Mouse (Mus musculus) embryonic facial prominence, embryonic 10.5 days (tissue): ENCODE results near the gene Lama2. TPM values are rescaled to one million over a fixed set of nuclear protein-coding genes. Genes with fewer than 3 reads are reported as not detected.

ENCODE experiments used
- DNase-seq: peaks from one replicate; pipeline ENCODE4 v3.0.0-alpha.2; 2017; ENCODE audit warnings: low spot score
- H3K27ac ChIP-seq: fragments of 300-500 bp; sonication (generic); replicated peaks from 2 replicates; pipeline ENCODE4 v1.5.1; 2016; ENCODE audit warnings: mild to moderate bottlenecking
- H3K27me3 ChIP-seq: fragments of 300-500 bp; sonication (generic); replicated peaks from 2 replicates; pipeline ENCODE4 v1.6.1; 2016; ENCODE audit warnings: low read depth, mild to moderate bottlenecking; ENCODE audit not compliant: poor library complexity, severe bottlenecking
- H3K36me3 ChIP-seq: fragments of 300-500 bp; sonication (generic); replicated peaks from 2 replicates; pipeline ENCODE4 v1.6.1; 2016; ENCODE audit warnings: mild to moderate bottlenecking, moderate library complexity
- H3K4me1 ChIP-seq: fragments of 300-500 bp; sonication (generic); 2 replicates; pipeline ENCODE4 v1.6.1; 2016
- H3K4me3 ChIP-seq: fragments of 300-500 bp; sonication (generic); 2 replicates; pipeline ENCODE4 v1.5.1; 2016; ENCODE audit warnings: mild to moderate bottlenecking, moderate library complexity
- H3K9me3 ChIP-seq: fragments of 300-500 bp; sonication (generic); 2 replicates; pipeline ENCODE4 v1.6.1; 2016; ENCODE audit warnings: mild to moderate bottlenecking
- WGBS: fragments of 180-500 bp; shearing (Covaris S2); methylation state at CpG from one replicate; pipeline ENCODE4 v1.1.7; 2016; 5-methylcytosine and 5-hydroxymethylcytosine counted together
- polyA plus RNA-seq: library from polyadenylated mRNA; unstranded; fragments of >200 nt; fragmentation: Nextera tagmentation; extraction: Ambion mirVana; gene quantifications from 2 replicates; pipeline ENCODE4 v1.2.1, GENCODE M21; 2016

Lama2 gene
- 7.3 and 9.6 TPM in 2 replicates for polyA plus RNA-seq

- Histone ChIP-seq H3K27me3 (no peaks in the 10 kb centered on the region), H3K4me3 (no peak within 1 kb of the TSS), H3K36me3 (no peaks in the 10 kb centered on the region), H3K27ac (no peak within 1 kb of the TSS), H3K9me3 (no peaks in the 10 kb centered on the region), H3K4me1 (peaks cover 21% of the 10 kb centered on the region)
- no peak for DNase-seq
- WGBS: 94% methylated on average over 3 of the region's 3 CpGs
Measured at GRCm38 (mm10) chr10:27619658-27620057, at the start of gene Lama2. Lama2 (minus strand) TSS chr10:27619758.

- DNase-seq: no peak
- Histone ChIP-seq H3K4me3 (no peak overlapping the region), H3K9me3 (no peaks in the 10 kb centered on the region), H3K4me1 (no peaks in the 10 kb centered on the region), H3K36me3 (no peaks in the 10 kb centered on the region), H3K27ac (no peak overlapping the region), H3K27me3 (no peaks in the 10 kb centered on the region)
- WGBS: 85% methylated on average over 1 of the region's 1 CpGs
Measured at GRCm38 (mm10) chr10:27664391-27664790, 44.8 kb upstream of the Lama2 start.

- Histone ChIP-seq H3K27me3 (no peaks in the 10 kb centered on the region), H3K4me1 (no peaks in the 10 kb centered on the region), H3K36me3 (no peaks in the 10 kb centered on the region), H3K4me3 (no peak overlapping the region), H3K27ac (no peak overlapping the region), H3K9me3 (no peaks in the 10 kb centered on the region)
- WGBS: 71% methylated on average over 1 of the region's 1 CpGs
- DNase-seq: no peak
Measured at GRCm38 (mm10) chr10:27663396-27663795, 43.8 kb upstream of the Lama2 start.

GRCm38 (mm10) chr10:27654164-27654563, 34.6 kb upstream of the Lama2 start:
- Histone ChIP-seq H3K27ac (no peak overlapping the region), H3K27me3 (no peaks in the 10 kb centered on the region), H3K4me3 (no peak overlapping the region), H3K9me3 (no peaks in the 10 kb centered on the region), H3K4me1 (peaks cover 6% of the 10 kb centered on the region; the same call in 1 of the 2 replicates), H3K36me3 (no peaks in the 10 kb centered on the region)
- DNase-seq: no peak
- WGBS: 95% methylated on average over 4 of the region's 4 CpGs

- Histone ChIP-seq H3K9me3 (no peaks in the 10 kb centered on the region), H3K4me1 (peaks cover 6% of the 10 kb centered on the region; the same call in 1 of the 2 replicates), H3K27ac (no peak overlapping the region), H3K27me3 (no peaks in the 10 kb centered on the region), H3K4me3 (no peak overlapping the region), H3K36me3 (no peaks in the 10 kb centered on the region)
- 64% methylated on average over 8 of the region's 8 CpGs for WGBS
- DNase-seq: peak; percentile 21
Measured at GRCm38 (mm10) chr10:27652694-27653335, 33.3 kb upstream of the Lama2 start.

GRCm38 (mm10) chr10:27635721-27636120, 16.2 kb upstream of the Lama2 start:
- DNase-seq: no peak
- Histone ChIP-seq H3K4me1 (no peaks in the 10 kb centered on the region), H3K9me3 (no peaks in the 10 kb centered on the region), H3K27me3 (no peaks in the 10 kb centered on the region), H3K4me3 (no peak overlapping the region), H3K27ac (no peak overlapping the region), H3K36me3 (no peaks in the 10 kb centered on the region)
- WGBS: 79% methylated on average over 2 of the region's 2 CpGs

- Histone ChIP-seq H3K36me3 (no peaks in the 10 kb centered on the region), H3K4me3 (no peak overlapping the region), H3K9me3 (no peaks in the 10 kb centered on the region), H3K27ac (no peak overlapping the region), H3K27me3 (no peaks in the 10 kb centered on the region), H3K4me1 (no peaks in the 10 kb centered on the region)
- DNase-seq: no peak
- 85% methylated on average over 4 of the region's 4 CpGs for WGBS
Measured at GRCm38 (mm10) chr10:27631002-27631401, 11.4 kb upstream of the Lama2 start.

GRCm38 (mm10) chr10:27621697-27622449, 2.3 kb upstream of the Lama2 start:
- H3K4me3 ChIP-seq: no peak overlapping the region
- no peaks in the 10 kb centered on the region for H3K27me3 ChIP-seq
- DNase-seq: no peak
- H3K4me1 ChIP-seq: peaks cover 7% of the 10 kb centered on the region
- H3K27ac ChIP-seq: no peak overlapping the region
- H3K36me3 ChIP-seq: no peaks in the 10 kb centered on the region
- WGBS: 79% methylated on average over 9 of the region's 9 CpGs
- H3K9me3 ChIP-seq: no peaks in the 10 kb centered on the region

- H3K4me1 ChIP-seq: peaks cover 21% of the 10 kb centered on the region
- no peaks in the 10 kb centered on the region for H3K36me3 ChIP-seq
- WGBS: 78% methylated on average over 4 of the region's 4 CpGs
- DNase-seq: no peak
- H3K9me3 ChIP-seq: no peaks in the 10 kb centered on the region
- H3K27ac ChIP-seq: peak overlapping the region; percentile 88; the same call in 1 of the 2 replicates
- no peak overlapping the region for H3K4me3 ChIP-seq
- no peaks in the 10 kb centered on the region for H3K27me3 ChIP-seq
Measured at GRCm38 (mm10) chr10:27617522-27618020, 2.0 kb downstream of the Lama2 start.

GRCm38 (mm10) chr10:27616641-27617415, 2.7 kb downstream of the Lama2 start:
- Histone ChIP-seq H3K9me3 (no peaks in the 10 kb centered on the region), H3K36me3 (no peaks in the 10 kb centered on the region), H3K27me3 (no peaks in the 10 kb centered on the region), H3K27ac (peak overlapping the region; percentile 88), H3K4me1 (peaks cover 21% of the 10 kb centered on the region), H3K4me3 (peak overlapping the region; percentile 60)
- peak; percentile 75 for DNase-seq
- 7% methylated on average over 18 of the region's 18 CpGs for WGBS

- Histone ChIP-seq H3K36me3 (no peaks in the 10 kb centered on the region), H3K27me3 (no peaks in the 10 kb centered on the region), H3K27ac (no peak overlapping the region), H3K4me3 (no peak overlapping the region), H3K4me1 (0 out of 2 replicates have a peak, but pooled peaks cover 5% of the 10 kb centered on the region), H3K9me3 (no peaks in the 10 kb centered on the region)
- DNase-seq: no peak
- whole genome bisulfite sequencing: 91% methylated on average over 3 of the region's 3 CpGs
Measured at GRCm38 (mm10) chr10:27595675-27596074, 23.9 kb downstream of the Lama2 start.

- Histone ChIP-seq H3K27me3 (no peaks in the 10 kb centered on the region), H3K4me3 (no peak overlapping the region), H3K4me1 (no peaks in the 10 kb centered on the region), H3K27ac (no peak overlapping the region), H3K36me3 (no peaks in the 10 kb centered on the region), H3K9me3 (no peaks in the 10 kb centered on the region)
- 80% methylated on average over 2 of the region's 2 CpGs for WGBS
- DNase-seq: no peak
Measured at GRCm38 (mm10) chr10:27533217-27533616, 86.3 kb downstream of the Lama2 start.
